Mouse (Mus musculus): ENCODE results near the gene Nup155. TPM values are rescaled to one million over a fixed set of nuclear protein-coding genes. Genes with fewer than 3 reads are reported as not detected.
"Not testable (repeated sequence)": the region's sequence is repeated elsewhere in the genome, so short reads cannot be mapped to it uniquely, and the experiment has no call there.

Nup155 gene
- total RNA-seq (2014; rRNA removed) (40.5 and 42.0 TPM in 2 replicates), polyA plus RNA-seq (2015; fragmentation: Nextera tagmentation; extraction: Ambion mirVana) (6.0 and 6.3 TPM in 2 replicates)

- no peaks in the 10 kb centered on the region for H3K27me3 ChIP-seq (ENCODE audit: insufficient read depth, low read length)
- peak; percentile 97 for DNase-seq (ENCODE audit: low spot score)
- peak; percentile 22; the same call in 1 of the 2 replicates for TF ChIP-seq CTCF (IDR thresholded peaks at IDR 0.05; ENCODE audit: low read depth)
- peak within 1 kb of the TSS; percentile 90 for H3K4me3 ChIP-seq (ENCODE audit: low read length)
- peak within 1 kb of the TSS; percentile 76 for H3K27ac ChIP-seq
- ATAC-seq = peak; percentile 98
- peaks cover 9% of the 10 kb centered on the region; the same call in 1 of the 2 replicates for H3K4me1 ChIP-seq (ENCODE audit: insufficient read depth, low read length)
- peak within 1 kb of the TSS; percentile 74 for H3K9ac ChIP-seq (replicated peaks; ENCODE audit: low read length)
- peaks cover 13% of the 10 kb centered on the region; the same call in 1 of the 2 replicates for H3K36me3 ChIP-seq (ENCODE audit: insufficient read depth, low read length)
- peak within 1 kb of the TSS; percentile 93 for H3K4me2 ChIP-seq (ENCODE audit: low read depth, low read length)
- no peaks in the 10 kb centered on the region for H3K9me3 ChIP-seq (ENCODE audit: low read length)
- under 1% methylated on average over 51 of the region's 54 CpGs for WGBS
These were observed at the start of gene Nup155 for GRCm38 (mm10) chr15:8108966-8109743. Gene Nup155, plus strand, starts transcription at chr15:8109273.

- Histone ChIP-seq H3K27ac (no peak overlapping the region), H3K4me1 (ENCODE audit: insufficient read depth, low read length) (no peaks in the 10 kb centered on the region), H3K9ac (replicated peaks; ENCODE audit: low read length) (no peak overlapping the region), H3K36me3 (ENCODE audit: insufficient read depth, low read length) (peaks cover 5% of the 10 kb centered on the region), H3K4me3 (ENCODE audit: low read length) (no peak overlapping the region), H3K9me3 (ENCODE audit: low read length) (no peaks in the 10 kb centered on the region), H3K27me3 (ENCODE audit: insufficient read depth, low read length) (no peaks in the 10 kb centered on the region), H3K4me2 (ENCODE audit: low read depth, low read length) (no peak overlapping the region)
- ATAC-seq = peak; percentile 74
- DNase-seq (ENCODE audit: low spot score) = peak; percentile 55
- 78% methylated on average over 6 of the region's 6 CpGs for WGBS
- peak; percentile 60 for TF ChIP-seq CTCF (IDR thresholded peaks at IDR 0.05; ENCODE audit: low read depth)
These were observed 43.9 kb upstream of the Nup155 start for GRCm38 (mm10) chr15:8065221-8065620.

GRCm38 (mm10) chr15:8073159-8073558, 35.9 kb upstream of the Nup155 start:
- not testable (repeated sequence) for H3K27me3 ChIP-seq (ENCODE audit: insufficient read depth, low read length); DNase-seq (ENCODE audit: low spot score); H3K27ac ChIP-seq; H3K4me3 ChIP-seq (ENCODE audit: low read length); H3K9me3 ChIP-seq (ENCODE audit: low read length); ATAC-seq; H3K4me2 ChIP-seq (ENCODE audit: low read depth, low read length); H3K4me1 ChIP-seq (ENCODE audit: insufficient read depth, low read length); H3K9ac ChIP-seq (replicated peaks; ENCODE audit: low read length)
- 96% methylated on average over 3 of the region's 3 CpGs for WGBS
- peaks cover 13% of the 10 kb centered on the region for H3K36me3 ChIP-seq (ENCODE audit: insufficient read depth, low read length)

GRCm38 (mm10) chr15:8082139-8082538, 26.9 kb upstream of the Nup155 start:
- WGBS = 95% methylated on average over 8 of the region's 8 CpGs
- DNase-seq (ENCODE audit: low spot score) (no peak), ATAC-seq (no peak)
- no peak overlapping the region for H3K4me2 ChIP-seq (ENCODE audit: low read depth, low read length)
- H3K27ac ChIP-seq = no peak overlapping the region
- no peaks in the 10 kb centered on the region for H3K4me1 ChIP-seq (ENCODE audit: insufficient read depth, low read length)
- H3K4me3 ChIP-seq (ENCODE audit: low read length) = no peak overlapping the region
- H3K27me3 ChIP-seq (ENCODE audit: insufficient read depth, low read length) = no peaks in the 10 kb centered on the region
- peaks cover 23% of the 10 kb centered on the region for H3K36me3 ChIP-seq (ENCODE audit: insufficient read depth, low read length)
- no peak overlapping the region for H3K9ac ChIP-seq (replicated peaks; ENCODE audit: low read length)
- no peaks in the 10 kb centered on the region for H3K9me3 ChIP-seq (ENCODE audit: low read length)
- TF ChIP-seq CTCF (IDR thresholded peaks at IDR 0.05; ENCODE audit: low read depth) = no peak

GRCm38 (mm10) chr15:8087293-8087692, 21.8 kb upstream of the Nup155 start:
- 96% methylated on average over 4 of the region's 4 CpGs for WGBS
- ATAC-seq = no peak
- no peaks in the 10 kb centered on the region for H3K9me3 ChIP-seq (ENCODE audit: low read length)
- no peak for TF ChIP-seq CTCF (IDR thresholded peaks at IDR 0.05; ENCODE audit: low read depth)
- H3K27ac ChIP-seq = no peak overlapping the region
- no peak overlapping the region for H3K4me3 ChIP-seq (ENCODE audit: low read length)
- no peak for DNase-seq (ENCODE audit: low spot score)
- H3K4me2 ChIP-seq (ENCODE audit: low read depth, low read length) = no peak overlapping the region
- no peaks in the 10 kb centered on the region for H3K4me1 ChIP-seq (ENCODE audit: insufficient read depth, low read length)
- peaks cover 4% of the 10 kb centered on the region; the same call in 1 of the 2 replicates for H3K36me3 ChIP-seq (ENCODE audit: insufficient read depth, low read length)
- H3K27me3 ChIP-seq (ENCODE audit: insufficient read depth, low read length) = no peaks in the 10 kb centered on the region
- no peak overlapping the region for H3K9ac ChIP-seq (replicated peaks; ENCODE audit: low read length)

GRCm38 (mm10) chr15:8088715-8089114, 20.4 kb upstream of the Nup155 start:
- WGBS = 94% methylated on average over 3 of the region's 3 CpGs
- ATAC-seq = no peak
- Histone ChIP-seq H3K4me3 (ENCODE audit: low read length) (no peak overlapping the region), H3K4me1 (ENCODE audit: insufficient read depth, low read length) (no peaks in the 10 kb centered on the region), H3K36me3 (ENCODE audit: insufficient read depth, low read length) (peaks cover 8% of the 10 kb centered on the region), H3K9ac (replicated peaks; ENCODE audit: low read length) (no peak overlapping the region), H3K4me2 (ENCODE audit: low read depth, low read length) (no peak overlapping the region), H3K27me3 (ENCODE audit: insufficient read depth, low read length) (no peaks in the 10 kb centered on the region), H3K9me3 (ENCODE audit: low read length) (no peaks in the 10 kb centered on the region), H3K27ac (no peak overlapping the region)
- DNase-seq (ENCODE audit: low spot score) = no peak
- TF ChIP-seq CTCF (IDR thresholded peaks at IDR 0.05; ENCODE audit: low read depth) = no peak

- Histone ChIP-seq H3K27ac (no peak overlapping the region), H3K9ac (replicated peaks; ENCODE audit: low read length) (no peak overlapping the region), H3K9me3 (ENCODE audit: low read length) (no peaks in the 10 kb centered on the region), H3K27me3 (ENCODE audit: insufficient read depth, low read length) (no peaks in the 10 kb centered on the region), H3K4me2 (ENCODE audit: low read depth, low read length) (no peak overlapping the region), H3K36me3 (ENCODE audit: insufficient read depth, low read length) (peaks cover 13% of the 10 kb centered on the region), H3K4me3 (ENCODE audit: low read length) (no peak overlapping the region), H3K4me1 (ENCODE audit: insufficient read depth, low read length) (no peaks in the 10 kb centered on the region)
- no peak for TF ChIP-seq CTCF (IDR thresholded peaks at IDR 0.05; ENCODE audit: low read depth)
- DNase-seq (ENCODE audit: low spot score) = no peak
- ATAC-seq = no peak
- 97% methylated on average over 2 of the region's 2 CpGs for whole genome bisulfite sequencing
These were observed 18.4 kb upstream of the Nup155 start for GRCm38 (mm10) chr15:8090685-8091084.

- H3K27me3 ChIP-seq (ENCODE audit: insufficient read depth, low read length) = not testable (repeated sequence)
- 53% methylated on average over 1 of the region's 1 CpGs for WGBS
These were observed 16.4 kb upstream of the Nup155 start for GRCm38 (mm10) chr15:8092668-8093067.

More at GRCm38 (mm10) chr15:8092668-8093067, 16.4 kb upstream of the Nup155 start:
- not testable (repeated sequence) for H3K9me3 ChIP-seq (ENCODE audit: low read length); H3K9ac ChIP-seq (replicated peaks; ENCODE audit: low read length); H3K27ac ChIP-seq; H3K4me1 ChIP-seq (ENCODE audit: insufficient read depth, low read length); H3K4me2 ChIP-seq (ENCODE audit: low read depth, low read length); ATAC-seq; H3K4me3 ChIP-seq (ENCODE audit: low read length); DNase-seq (ENCODE audit: low spot score)
- peaks cover 22% of the 10 kb centered on the region for H3K36me3 ChIP-seq (ENCODE audit: insufficient read depth, low read length)
